Mouse (Mus musculus): Measurements from ENCODE around the gene Rhbdd2. TPM values are rescaled to one million over a fixed set of nuclear protein-coding genes. Genes with fewer than 3 reads are reported as not detected.

The Rhbdd2 gene
- total and polyA plus RNA-seq, 3 experiments, result 3.7 to 21.3 (median 6.4) TPM

DNA sequence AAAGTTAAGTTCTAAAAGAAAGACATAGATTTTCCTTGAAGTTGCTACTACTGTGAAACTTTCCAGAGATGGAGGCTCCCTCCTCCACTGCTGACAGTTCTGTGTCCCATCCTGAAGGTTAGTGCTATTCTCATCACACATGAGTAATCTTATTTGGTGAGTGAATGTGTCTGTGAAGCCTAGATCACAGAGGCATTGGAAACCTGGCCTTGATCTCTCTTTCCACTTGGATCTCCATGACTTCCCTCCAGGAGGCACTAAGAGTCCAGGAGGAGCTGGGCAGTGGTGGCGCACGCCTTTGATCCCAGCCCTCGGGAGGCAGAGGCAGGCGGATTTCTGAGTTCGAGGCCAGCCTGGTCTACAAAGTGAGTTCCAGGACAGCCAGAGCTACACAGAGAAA lies 49.6 kb downstream of the Rhbdd2 start:
- Histone ChIP-seq H3K9ac (ENCODE audit: insufficient read depth, low read depth) (no peak overlapping the region), H3K36me3 (replicated peaks in 1 of 2; ENCODE audit: control insufficient read depth in 1 of 2, insufficient read depth in 1 of 2, low read length in 1 of 2) (no peaks in the 10 kb centered on the region), H3K27me3 (replicated peaks) (no peaks in the 10 kb centered on the region), H3K4me3 (replicated peaks in 1 of 3; ENCODE audit: low read depth in 2 of 3, low read length in 2 of 3, poor library complexity in 1 of 3) (no peak overlapping the region), H3K79me2 (replicated peaks; ENCODE audit: control insufficient read depth, extremely low read depth, insufficient read depth, poor library complexity, severe bottlenecking) (no peaks in the 10 kb centered on the region), H3K27ac (ENCODE audit: insufficient read depth, low read depth) (no peak overlapping the region), H3K9me3 (replicated peaks; ENCODE audit: low read length) (no peaks in the 10 kb centered on the region), H3K4me1 (ENCODE audit: control insufficient read depth in 1 of 2, insufficient read depth in 2 of 2) (peaks cover 0 to 4% of the 10 kb centered on the region in 2 experiments; a peak in 2 of 4 replicates), H3K4me2 (ENCODE audit: insufficient read depth, low read depth, poor library complexity, severe bottlenecking) (no peak overlapping the region)
- no peak for DNase-seq (ENCODE audit: extremely low read depth)
- in situ Hi-C loops (cut with MboI; ENCODE audit: low pct_ligation_motif_present, low pct_unique_long_range_greater_than_20kb, low sequenced_read_pairs) (loop anchor here (10.0 kb wide), 1 partner anchor 47 kb away; the partner anchor contains the start of gene Rhbdd2), dilution Hi-C loops (cut with MboI; ENCODE audit: extremely low pct_ligation_motif_present, extremely low pct_unique_long_range_greater_than_20kb, low sequenced_read_pairs) (no loop called here)
- TF ChIP-seq JUND (conservative IDR thresholded peaks at IDR 0.05; ENCODE audit: low read depth, low read length) (no peak), JUN (IDR thresholded peaks at IDR 0.05; ENCODE audit: insufficient read depth, low read depth, low read length) (no peak), MAX (IDR thresholded peaks at IDR 0.05; ENCODE audit: low read length) (no peak), CTCF (conservative IDR thresholded peaks at IDR 0.05 in 1 of 2, IDR thresholded peaks at IDR 0.05 in 1 of 2; ENCODE audit: low read depth in 2 of 2, low read length in 2 of 2) (no peak)

DNA sequence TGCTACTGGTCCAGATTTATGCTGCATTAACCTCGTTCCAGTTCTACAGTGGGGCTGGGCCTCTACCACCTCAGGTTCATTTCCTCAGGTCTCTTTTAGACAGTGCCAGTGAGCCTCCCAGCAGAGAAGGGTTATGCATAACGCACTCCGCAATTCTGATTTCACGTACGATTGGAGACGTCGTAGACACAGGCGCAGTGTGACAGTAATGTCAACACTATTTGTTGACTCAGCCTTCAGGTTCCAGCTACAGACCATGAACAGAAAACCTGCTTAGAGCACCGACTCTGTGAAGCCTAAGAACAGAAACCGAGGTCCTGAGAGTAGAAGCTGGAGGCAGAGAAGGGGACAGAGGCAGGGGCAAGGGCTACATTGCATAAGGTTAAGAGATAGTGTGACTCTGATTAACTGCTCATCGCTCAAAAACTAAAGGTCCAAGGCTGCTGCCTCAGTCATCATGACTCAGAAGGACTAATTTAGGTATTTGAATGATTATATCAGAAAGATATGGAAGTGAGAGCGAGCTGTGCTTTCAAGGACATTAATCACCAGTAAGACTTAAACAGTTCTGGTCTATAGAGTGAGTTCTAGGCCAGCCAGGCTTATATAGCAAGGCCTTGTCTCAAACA lies 50.6 kb downstream of the Rhbdd2 start:
- in situ Hi-C loops (cut with MboI; ENCODE audit: low pct_ligation_motif_present, low pct_unique_long_range_greater_than_20kb, low sequenced_read_pairs) (loop anchor here (10.0 kb wide), 1 partner anchor 48 kb away; the partner anchor contains the start of gene Rhbdd2), dilution Hi-C loops (cut with MboI; ENCODE audit: extremely low pct_ligation_motif_present, extremely low pct_unique_long_range_greater_than_20kb, low sequenced_read_pairs) (no loop called here)
- H3K9ac ChIP-seq (ENCODE audit: insufficient read depth, low read depth), result no peak overlapping the region
- H3K4me2 ChIP-seq (ENCODE audit: insufficient read depth, low read depth, poor library complexity, severe bottlenecking), result no peak overlapping the region
- H3K79me2 ChIP-seq (replicated peaks; ENCODE audit: control insufficient read depth, extremely low read depth, insufficient read depth, poor library complexity, severe bottlenecking), result no peaks in the 10 kb centered on the region
- no peak overlapping the region for H3K4me3 ChIP-seq (replicated peaks in 1 of 3; ENCODE audit: low read depth in 2 of 3, low read length in 2 of 3, poor library complexity in 1 of 3)
- DNase-seq (ENCODE audit: extremely low read depth), result no peak
- H3K4me1 ChIP-seq (ENCODE audit: control insufficient read depth in 1 of 2, insufficient read depth in 2 of 2), result peaks cover 0 to 7% of the 10 kb centered on the region in 2 experiments; a peak in 2 of 4 replicates
- H3K27ac ChIP-seq (ENCODE audit: insufficient read depth, low read depth), result no peak overlapping the region
- no peaks in the 10 kb centered on the region for H3K36me3 ChIP-seq (replicated peaks in 1 of 2; ENCODE audit: control insufficient read depth in 1 of 2, insufficient read depth in 1 of 2, low read length in 1 of 2)
- no peaks in the 10 kb centered on the region for H3K9me3 ChIP-seq (replicated peaks; ENCODE audit: low read length)
- no peaks in the 10 kb centered on the region for H3K27me3 ChIP-seq (replicated peaks)
- TF ChIP-seq USF1 (IDR thresholded peaks at IDR 0.05; ENCODE audit: low read depth, low read length) (no peak), MEF2A (IDR thresholded peaks at IDR 0.05; ENCODE audit: borderline replicate concordance, low read depth, low read length) (no peak), CHD1 (IDR thresholded peaks at IDR 0.05; ENCODE audit: low read depth, low read length) (no peak), BHLHE40 (IDR thresholded peaks at IDR 0.05; ENCODE audit: low read depth, low read length) (no peak), UBTF (IDR thresholded peaks at IDR 0.05; ENCODE audit: low read depth, low read length) (no peak), SIN3A (IDR thresholded peaks at IDR 0.05; ENCODE audit: low read length) (no peak), POLR2AphosphoS2 (IDR thresholded peaks at IDR 0.05; ENCODE audit: low read depth, low read length) (no peak), MAX (IDR thresholded peaks at IDR 0.05; ENCODE audit: low read length) (no peak), ETS1 (conservative IDR thresholded peaks at IDR 0.05; ENCODE audit: low read depth, low read length) (no peak), NRF1 (IDR thresholded peaks at IDR 0.05; ENCODE audit: low read depth, low read length) (no peak), TBP (conservative IDR thresholded peaks at IDR 0.05; ENCODE audit: low read depth, low read length) (no peak), HCFC1 (IDR thresholded peaks at IDR 0.05; ENCODE audit: low read depth, low read length) (no peak)
